Mouse (Mus musculus) megakaryocyte, embryonic 14.5 days (primary cell): ENCODE data around the gene Zer1.
"Not testable (repeated sequence)": the region's sequence is repeated elsewhere in the genome, so short reads cannot be mapped to it uniquely, and the experiment has no call there.

Experiments used
- FLI1 ChIP-seq: IDR thresholded peaks from 2 replicates; pipeline ENCODE4 v1.6.1; 2012; ENCODE audit warnings: low read length, inconsistent platforms, mixed read lengths
- GATA1 ChIP-seq: IDR thresholded peaks from 3 replicates; pipeline ENCODE4 v1.6.1; 2012; ENCODE audit warnings: mixed read lengths, low read length, inconsistent platforms, borderline replicate concordance

GRCm38 (mm10) chr2:30055310-30055709 lies 69.1 kb downstream of the Zer1 start:
- not testable (repeated sequence) for TF ChIP-seq GATA1, FLI1
